Mouse (Mus musculus): ENCODE data around the gene Mat2b.

DNA sequence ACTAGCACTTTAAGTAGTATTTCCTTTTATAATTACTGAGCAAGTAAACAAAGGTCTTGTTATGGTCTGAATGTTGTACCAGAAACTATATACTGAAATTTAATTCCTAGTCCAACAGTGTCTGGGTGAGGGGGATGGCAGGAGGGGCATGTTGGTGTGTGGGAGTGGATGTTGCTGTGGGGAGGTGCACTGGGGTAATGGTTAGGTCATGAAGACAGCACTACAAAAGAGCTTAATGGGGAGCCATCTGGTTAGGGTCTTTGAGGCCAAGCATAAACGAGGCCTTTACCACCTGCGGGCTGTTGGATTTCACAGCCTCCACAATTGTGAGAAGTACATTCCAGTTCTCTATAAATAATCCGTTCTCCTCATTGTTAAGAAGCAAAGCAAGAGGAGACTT, 11.7 kb downstream of the Mat2b start:
- TF ChIP-seq POLR2A (IDR thresholded peaks at IDR 0.05; ENCODE audit: extremely low read depth, insufficient read depth, low read length) (no peak), CTCF (IDR thresholded peaks at IDR 0.05; ENCODE audit: low read depth, low read length) (no peak)
